Mouse (Mus musculus): ENCODE results near the gene CK137956. TPM values are rescaled to one million over a fixed set of nuclear protein-coding genes. Genes with fewer than 3 reads are reported as not detected.

The CK137956 gene
- polyA plus RNA-seq (2012; rRNA removed) = not detected in 2 replicates

- DNase-seq (ENCODE audit: low spot score) = no peak
Measured at GRCm38 (mm10) chr4:127970901-127971868, at the start of gene CK137956. TSS of gene CK137956 (minus strand) at chr4:127970951.

- DNase-seq (ENCODE audit: low spot score) = no peak
Measured at GRCm38 (mm10) chr4:128019465-128019864, 48.7 kb upstream of the CK137956 start.

- DNase-seq (ENCODE audit: low spot score) = no peak
Measured at GRCm38 (mm10) chr4:128004797-128005452, 34.2 kb upstream of the CK137956 start.

GRCm38 (mm10) chr4:128002638-128003101 is 31.9 kb upstream of the CK137956 start:
- DNase-seq (ENCODE audit: low spot score) = no peak

- DNase-seq (ENCODE audit: low spot score) = no peak
Measured at GRCm38 (mm10) chr4:127999281-127999680, 28.5 kb upstream of the CK137956 start.

- no peak for DNase-seq (ENCODE audit: low spot score)
Measured at GRCm38 (mm10) chr4:127989347-127989995, 18.7 kb upstream of the CK137956 start.

- DNase-seq (ENCODE audit: low spot score) = no peak
Measured at GRCm38 (mm10) chr4:127988526-127989180, 17.9 kb upstream of the CK137956 start.

- DNase-seq (ENCODE audit: low spot score) = no peak
Measured at GRCm38 (mm10) chr4:127987784-127988455, 17.2 kb upstream of the CK137956 start, which contains the start of gene Csmd2. TSS of gene Csmd2 (plus strand) at chr4:127987857.

GRCm38 (mm10) chr4:127987270-127987669 is 16.5 kb upstream of the CK137956 start:
- no peak for DNase-seq (ENCODE audit: low spot score)

- DNase-seq (ENCODE audit: low spot score) = no peak
Measured at GRCm38 (mm10) chr4:127986491-127987075, 15.8 kb upstream of the CK137956 start.

GRCm38 (mm10) chr4:127985874-127986273 is 15.1 kb upstream of the CK137956 start:
- no peak for DNase-seq (ENCODE audit: low spot score)

GRCm38 (mm10) chr4:127984426-127984825 is 13.7 kb upstream of the CK137956 start:
- DNase-seq (ENCODE audit: low spot score) = no peak

GRCm38 (mm10) chr4:127981125-127981524 is 10.4 kb upstream of the CK137956 start:
- no peak for DNase-seq (ENCODE audit: low spot score)

GRCm38 (mm10) chr4:127972976-127973375 is 2.2 kb upstream of the CK137956 start:
- no peak for DNase-seq (ENCODE audit: low spot score)

GRCm38 (mm10) chr4:127970018-127970421 is 731 bp downstream of the CK137956 start:
- DNase-seq (ENCODE audit: low spot score) = no peak

- no peak for DNase-seq (ENCODE audit: low spot score)
Measured at GRCm38 (mm10) chr4:127969101-127969500, 1.6 kb downstream of the CK137956 start.

- no peak for DNase-seq (ENCODE audit: low spot score)
Measured at GRCm38 (mm10) chr4:127953006-127953710, 17.6 kb downstream of the CK137956 start.

- DNase-seq (ENCODE audit: low spot score) = no peak
Measured at GRCm38 (mm10) chr4:127947696-127948095, 23.1 kb downstream of the CK137956 start.

- DNase-seq (ENCODE audit: low spot score) = no peak
Measured at GRCm38 (mm10) chr4:127937474-127937873, 33.3 kb downstream of the CK137956 start.

- DNase-seq (ENCODE audit: low spot score) = no peak
Measured at GRCm38 (mm10) chr4:127935369-127935768, 35.4 kb downstream of the CK137956 start.

Data from urinary bladder, adult 2 months (tissue).